Mouse (Mus musculus) spleen, embryonic (tissue): Measurements from ENCODE around the gene Clec2g.
"Not testable (repeated sequence)": the region's sequence is repeated elsewhere in the genome, so short reads cannot be mapped to it uniquely, and the experiment has no call there.

Source experiments
- CTCF ChIA-PET: fragments of 350-600 bp; sonication (Branson Sonifier 250); formaldehyde crosslinking; loops from one replicate; lab custom pipeline; 2022; lab: Charles Lee

The Clec2g gene

DNA sequence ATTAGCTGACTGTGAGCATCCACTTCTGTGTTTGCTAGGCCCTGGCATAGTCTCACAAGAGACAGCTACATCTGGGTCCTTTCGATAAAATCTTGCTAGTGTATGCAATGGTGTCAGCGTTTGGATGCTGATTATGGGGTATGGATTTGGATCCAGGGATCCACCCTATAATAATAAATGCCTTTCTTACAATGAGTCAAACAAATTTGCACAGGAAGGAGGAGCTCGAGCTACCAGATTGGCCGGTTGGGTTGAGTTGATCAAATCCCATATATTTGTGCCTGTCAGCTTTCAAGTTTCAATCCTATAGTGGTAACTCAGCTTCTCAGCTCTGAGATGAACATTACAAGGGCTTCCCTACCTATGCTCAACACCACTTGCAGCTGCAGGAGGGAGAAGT is at the start of gene Clec2g:
Gene Clec2g, plus strand, starts transcription at position 301 of the 400 bp plus-strand sequence.
- CTCF ChIA-PET = not testable (repeated sequence)

DNA sequence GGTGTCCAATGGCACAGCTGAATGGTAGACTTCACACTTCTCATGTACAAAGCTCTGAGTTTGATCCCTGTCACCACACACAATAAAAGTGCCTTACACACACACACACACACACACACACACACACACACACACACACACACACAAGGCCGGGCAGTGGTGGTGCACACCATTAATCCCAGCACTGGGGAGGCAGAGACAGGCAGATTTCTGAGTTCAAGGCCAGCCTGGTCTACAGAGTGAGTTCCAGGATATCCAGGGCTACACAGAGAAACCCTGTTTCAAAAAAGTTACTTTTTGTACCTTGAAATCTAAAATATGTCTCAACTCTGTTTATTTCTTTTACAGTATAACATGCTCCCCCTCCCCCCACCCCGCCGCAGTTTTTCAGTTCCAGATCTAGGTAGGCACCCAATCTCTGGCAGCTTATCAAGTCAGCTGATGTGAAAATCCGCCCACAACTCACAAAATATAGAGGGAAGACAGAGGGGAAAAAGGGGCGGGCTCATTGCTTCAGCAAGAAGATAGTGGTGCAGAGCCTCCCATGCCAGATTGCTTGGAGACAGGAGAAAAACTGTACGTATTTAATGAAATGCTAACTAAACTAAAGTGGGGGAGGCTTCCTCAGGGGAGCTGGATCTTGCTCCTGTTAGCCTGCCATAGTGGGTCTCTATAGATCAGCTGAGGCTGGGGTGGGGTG is 46.9 kb upstream of the Clec2g start, which contains the start of gene Clec2i:
Gene Clec2i, plus strand, starts transcription at position 498 of the 700 bp plus-strand sequence.
- CTCF ChIA-PET = interaction anchor here (0.7 kb wide), 1 partner anchor 352 kb away, joined by 3 read pairs; no protein-coding TSS in a partner anchor

DNA sequence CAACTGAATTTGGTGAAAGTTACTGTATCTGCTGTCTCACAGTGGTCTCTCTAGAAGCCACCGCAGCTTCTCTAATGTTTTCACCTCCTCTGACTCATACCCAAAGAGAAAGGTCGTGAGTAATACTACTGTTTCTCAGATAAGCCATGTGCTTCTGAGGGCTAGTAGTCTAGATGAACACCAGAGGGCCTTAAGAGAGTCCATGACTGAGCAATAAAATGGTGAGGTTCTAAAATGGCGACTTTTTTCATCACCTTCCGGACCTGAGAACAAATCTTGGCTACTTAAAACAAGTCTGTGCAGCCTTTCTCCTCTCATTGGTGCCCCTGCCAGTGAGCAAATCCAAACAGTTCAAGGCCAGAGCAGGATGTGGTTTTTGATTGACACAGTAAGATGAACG is 45.3 kb upstream of the Clec2g start:
- CTCF ChIA-PET = interaction anchor here (0.6 kb wide), 1 partner anchor 94 kb away, joined by 5 read pairs; no protein-coding TSS in a partner anchor

DNA sequence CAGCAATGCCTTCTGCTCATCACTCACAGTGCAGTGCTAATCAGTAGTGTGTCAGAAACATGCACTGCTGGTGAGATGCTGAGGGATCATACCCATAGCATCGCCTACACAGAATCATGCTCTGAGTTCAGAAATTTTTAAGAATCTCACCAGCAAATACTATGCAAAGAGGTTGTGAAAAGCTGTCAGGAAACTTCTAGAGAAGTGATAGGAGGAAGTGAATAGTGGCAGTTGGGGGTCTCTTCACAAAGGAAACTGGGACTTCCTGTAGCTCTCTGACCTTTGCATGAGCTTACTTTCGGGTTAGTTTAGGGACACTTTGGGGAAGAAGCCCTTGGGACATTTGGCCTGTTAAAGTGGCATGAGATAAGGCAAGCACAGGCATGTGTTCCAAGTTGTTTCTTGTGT is 43.2 kb upstream of the Clec2g start, which contains the start of gene BC035044:
Gene BC035044, minus strand, starts transcription at position 179 of the 408 bp plus-strand sequence.
- CTCF ChIA-PET = interaction anchor here (0.8 kb wide), 2 partner anchors 45 to 291 kb away, joined by 3 read pairs; no protein-coding TSS in a partner anchor

DNA sequence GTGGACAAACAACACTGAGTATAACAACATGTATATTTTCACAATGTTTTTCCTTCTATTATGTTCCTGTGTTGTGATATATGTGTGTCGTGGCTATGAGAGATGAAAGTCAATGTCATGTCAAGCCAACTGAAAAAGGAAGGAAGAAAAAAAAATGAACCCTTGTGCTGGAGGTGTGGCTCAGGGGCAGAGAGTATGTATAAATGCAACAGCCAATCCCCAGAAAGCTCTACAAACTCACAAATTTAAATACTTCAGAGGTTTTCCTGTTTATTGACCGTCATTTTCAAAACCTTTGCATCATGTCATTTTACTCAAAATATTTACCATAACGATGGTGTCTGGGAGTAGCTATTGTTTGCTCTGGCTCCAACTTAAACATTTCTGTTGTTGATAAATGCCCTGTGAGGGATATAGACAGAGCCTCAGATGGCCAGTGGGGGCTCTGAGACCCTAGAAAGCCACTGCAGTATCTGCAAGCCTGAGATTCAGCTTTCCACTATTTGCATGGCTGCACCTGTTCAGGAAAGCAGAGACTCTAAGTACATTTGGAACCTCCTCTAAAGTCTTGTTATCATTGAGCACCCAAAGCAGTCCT is 38.7 kb upstream of the Clec2g start:
- CTCF ChIA-PET = no interaction called here

DNA sequence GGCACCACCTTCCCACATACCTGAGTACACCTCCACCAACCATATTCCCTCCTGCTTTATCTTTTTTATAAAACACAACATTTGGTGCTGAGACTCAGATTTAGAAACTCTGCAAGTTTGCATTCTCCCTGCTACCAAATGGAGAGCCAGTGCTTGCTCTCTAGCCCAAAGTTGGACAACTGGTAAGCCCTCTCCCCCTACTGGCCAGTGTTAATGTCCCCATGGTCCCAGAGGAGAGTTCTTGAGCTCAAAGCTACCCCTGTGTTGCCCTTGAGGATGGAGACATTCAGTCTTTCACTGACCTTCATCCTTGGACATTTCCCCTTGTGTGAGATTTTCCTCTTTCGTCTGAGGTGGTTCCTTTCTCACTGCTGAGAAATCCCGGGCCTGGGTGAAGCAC is 34.1 kb upstream of the Clec2g start:
- CTCF ChIA-PET = no interaction called here

DNA sequence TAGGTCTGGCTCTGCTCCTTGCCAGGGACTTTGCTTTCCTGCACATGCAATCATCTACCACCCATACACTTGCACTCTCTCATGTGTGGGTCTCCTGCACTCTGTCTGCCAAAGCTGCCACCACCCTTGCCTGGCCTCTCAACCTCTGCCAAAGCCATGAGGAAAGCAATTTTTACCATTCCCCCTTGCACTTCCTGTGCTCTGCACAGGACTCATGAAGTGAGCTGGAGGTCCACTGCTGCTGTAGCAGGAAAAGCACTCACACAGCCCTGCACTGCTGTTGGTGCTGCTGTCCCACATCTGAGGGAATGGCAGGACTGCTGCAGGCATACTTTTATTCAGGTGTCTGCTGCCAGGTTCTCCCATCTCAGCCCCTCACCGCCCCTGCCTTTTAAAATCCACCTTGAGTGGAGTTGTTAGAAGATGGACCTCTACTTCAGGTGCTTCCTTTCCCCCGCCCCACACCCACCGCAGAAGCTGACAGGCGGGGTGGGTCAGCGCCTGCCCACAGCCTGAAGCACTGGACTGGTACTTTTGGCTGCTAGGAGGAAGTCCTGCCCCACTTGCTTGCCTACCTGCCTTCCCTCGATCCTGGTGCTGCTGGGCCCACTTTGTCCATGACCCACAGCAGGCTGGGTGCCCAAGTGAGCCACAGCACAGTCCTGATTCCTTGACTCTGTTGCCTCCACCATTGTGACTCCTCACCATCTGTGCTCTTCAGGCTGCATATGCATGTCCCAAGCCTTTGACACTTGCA is 33.2 kb upstream of the Clec2g start:
- CTCF ChIA-PET = not testable (repeated sequence)

DNA sequence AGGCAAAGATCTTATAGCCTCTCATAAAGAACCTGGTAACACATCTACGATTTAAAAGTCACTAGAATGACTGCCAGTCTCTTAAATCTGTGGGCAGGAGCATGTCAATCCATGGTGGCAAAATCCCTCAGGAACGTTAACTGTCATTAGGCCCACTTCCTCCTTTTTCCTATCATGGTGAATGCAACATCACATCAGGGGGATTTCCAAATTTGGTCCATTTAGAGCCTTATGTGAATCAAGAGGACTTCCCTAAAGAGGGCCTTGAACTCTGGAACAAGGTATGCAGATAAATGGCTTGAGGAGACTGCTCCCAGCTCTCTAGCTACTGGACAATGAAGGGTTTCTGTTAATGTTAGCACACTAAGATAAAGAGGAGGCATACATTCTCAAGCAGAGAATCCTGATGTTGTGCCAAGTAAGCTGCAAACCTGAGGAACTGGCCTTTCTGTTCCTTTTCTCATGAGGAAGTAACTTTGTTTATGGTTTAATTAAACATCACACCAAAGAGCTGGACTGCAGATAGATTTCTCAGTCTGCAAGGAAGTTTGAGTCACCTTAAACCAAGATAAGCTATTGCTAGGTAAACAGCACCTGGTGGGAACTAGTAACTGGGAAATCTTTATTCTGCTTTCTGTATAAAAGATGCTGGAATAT is 20.5 kb upstream of the Clec2g start:
- CTCF ChIA-PET = no interaction called here

DNA sequence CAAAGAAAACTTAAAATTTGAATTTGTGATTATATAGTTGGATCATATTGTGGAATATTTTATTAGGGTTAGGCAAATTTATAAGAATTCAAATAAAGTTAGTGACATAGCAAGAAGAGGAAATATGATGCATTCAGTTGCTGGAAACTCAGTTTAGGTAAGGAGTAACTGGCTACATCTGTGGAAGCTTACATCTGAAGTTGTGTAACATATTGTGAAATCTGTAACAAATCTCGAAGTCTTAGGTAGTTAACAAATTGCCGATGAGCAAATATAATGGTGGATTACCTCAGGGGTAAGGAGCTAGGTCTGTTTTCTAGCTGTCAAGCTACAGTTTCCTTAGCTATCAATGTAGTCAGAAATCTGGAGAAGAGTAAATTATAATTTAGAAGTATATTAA is 16.9 kb upstream of the Clec2g start:
- CTCF ChIA-PET = interaction anchor here (0.5 kb wide), 1 partner anchor 291 kb away, joined by 4 read pairs; no protein-coding TSS in a partner anchor

DNA sequence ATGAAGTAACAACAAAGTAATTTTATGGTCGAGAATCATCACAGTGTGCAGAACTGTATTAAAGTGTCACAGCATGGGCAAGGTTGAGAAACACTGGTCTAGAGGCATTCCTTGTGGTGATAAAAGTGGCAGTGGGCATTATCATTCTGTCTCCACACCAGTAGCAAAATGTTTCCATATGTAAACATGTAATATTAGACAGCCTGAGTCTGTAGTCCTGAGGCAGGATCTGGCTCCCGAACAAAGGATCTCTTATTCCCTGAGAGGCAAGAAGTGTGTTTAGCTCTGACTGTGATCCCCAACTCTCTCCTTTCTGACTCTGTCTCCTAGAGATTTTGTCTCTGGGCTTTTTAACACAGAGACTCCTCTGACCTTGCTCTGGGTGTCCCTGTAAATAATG is 1.1 kb upstream of the Clec2g start:
- CTCF ChIA-PET = no interaction called here

DNA sequence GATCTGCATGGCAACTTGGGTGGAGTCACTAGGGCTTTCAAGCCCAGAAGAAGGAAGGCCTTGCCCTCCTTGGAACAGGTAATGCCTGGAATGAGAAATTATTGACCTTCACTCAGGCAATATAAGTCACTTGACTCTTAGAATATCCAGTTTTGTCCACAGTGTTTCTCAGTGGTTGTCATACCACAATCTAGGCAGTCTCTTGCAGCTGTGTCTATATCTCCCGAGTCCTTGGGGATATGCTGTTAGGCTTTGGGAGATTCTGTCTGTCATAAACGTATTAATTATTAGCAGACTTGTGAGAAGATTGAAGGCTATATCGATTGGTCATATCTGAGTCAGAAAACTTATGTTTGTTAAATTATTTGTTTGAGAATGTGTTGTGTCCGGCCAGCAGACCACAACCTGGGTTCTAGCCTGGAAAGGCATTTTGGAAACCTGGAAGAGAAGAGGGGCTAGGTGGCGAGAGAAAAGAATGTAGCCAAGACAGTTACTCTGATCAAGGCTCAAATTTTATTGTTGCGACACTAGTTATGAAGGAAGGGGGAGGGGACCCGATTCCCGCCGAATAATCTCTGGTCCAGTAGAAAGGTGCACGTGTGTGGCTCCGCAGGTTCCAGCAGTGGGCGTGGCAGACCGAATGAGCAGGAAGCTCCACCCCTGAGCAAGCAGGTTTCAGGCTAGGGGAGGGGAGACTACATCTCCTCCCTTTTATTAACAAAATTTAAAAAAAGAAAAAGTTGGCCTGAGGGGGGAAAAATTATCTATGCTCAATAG is 1.9 kb downstream of the Clec2g start:
- CTCF ChIA-PET = not testable (repeated sequence)

DNA sequence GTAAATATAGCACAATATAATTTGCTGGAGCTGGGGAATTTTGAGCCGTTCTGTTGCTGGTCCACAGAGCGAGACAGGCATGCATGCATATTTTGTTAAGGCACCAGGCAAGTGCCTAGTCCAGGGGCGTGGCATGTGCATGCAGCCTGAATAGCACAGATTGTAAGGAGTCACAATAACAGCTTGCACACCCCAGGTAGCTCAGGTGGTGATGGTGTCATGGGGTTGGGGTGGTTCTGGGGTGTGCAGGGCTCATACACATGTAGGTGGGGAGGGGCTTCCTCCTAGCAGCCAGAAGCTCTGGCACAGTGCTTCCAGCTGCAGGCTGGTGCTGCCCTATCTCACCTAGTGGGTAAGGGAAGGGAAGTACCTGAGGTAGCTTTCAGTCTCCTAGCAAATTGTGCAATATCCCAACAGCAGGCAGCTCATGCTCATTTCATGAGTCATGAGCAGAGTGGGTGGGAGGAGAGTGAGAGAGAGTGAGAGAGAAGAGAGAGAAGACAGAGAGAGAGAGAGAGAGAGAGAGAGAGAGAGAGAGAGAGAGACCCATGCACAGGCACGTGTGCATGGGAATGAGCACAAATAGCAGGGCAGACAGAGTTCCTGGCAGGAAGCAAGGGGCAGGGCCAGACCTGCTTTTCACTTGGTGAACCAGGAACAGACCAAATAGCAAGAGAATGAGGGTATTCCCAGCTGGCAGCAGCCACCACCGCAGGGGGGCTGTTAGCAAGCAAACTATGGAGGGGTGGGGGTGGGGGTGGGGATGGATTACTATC is 7.7 kb downstream of the Clec2g start:
- CTCF ChIA-PET = no interaction called here

DNA sequence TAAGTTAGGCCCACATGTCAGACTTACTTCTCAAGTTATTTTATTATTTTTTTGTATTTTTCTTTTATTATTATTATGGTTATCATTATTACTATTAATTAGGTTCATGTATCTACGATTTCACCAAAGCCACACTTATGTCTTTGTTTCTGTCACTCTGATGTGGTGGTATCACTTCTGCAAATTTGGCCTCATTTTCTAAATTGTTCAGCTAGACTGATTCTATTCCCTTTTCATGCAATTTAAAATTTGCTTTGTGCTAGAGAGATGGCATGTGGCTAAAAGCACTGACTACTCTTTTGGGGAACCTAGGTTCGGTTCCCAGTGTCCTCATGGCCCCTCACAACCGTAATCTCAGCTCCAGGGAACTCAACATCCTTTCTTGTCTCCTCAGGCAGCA is 11.4 kb downstream of the Clec2g start:
- CTCF ChIA-PET = interaction anchor here (0.6 kb wide), 1 partner anchor 440 kb away, joined by 14 read pairs; the partner anchor contains the start of gene Clec12b

DNA sequence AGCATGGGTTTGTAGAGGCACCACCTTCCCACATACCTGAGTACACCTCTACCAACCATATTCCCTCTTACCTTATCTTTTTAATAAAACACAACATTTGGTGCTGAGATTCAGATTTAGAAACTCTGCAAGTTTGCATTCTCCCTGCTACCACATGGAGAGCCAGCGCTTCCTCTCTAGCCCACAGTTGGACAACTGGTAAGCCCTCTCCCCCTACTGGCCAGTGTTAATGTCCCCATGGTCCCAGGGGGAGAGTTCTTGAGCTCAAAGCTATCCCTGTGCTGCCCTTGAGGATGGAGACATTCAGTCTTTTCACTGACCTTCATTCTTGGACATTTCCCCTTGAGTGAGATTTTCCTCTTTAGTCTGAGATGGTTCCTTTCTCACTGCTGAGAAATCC is 26.9 kb downstream of the Clec2g start:
- CTCF ChIA-PET = interaction anchor here (0.6 kb wide), 1 partner anchor 551 kb away, joined by 7 read pairs; no protein-coding TSS in a partner anchor

DNA sequence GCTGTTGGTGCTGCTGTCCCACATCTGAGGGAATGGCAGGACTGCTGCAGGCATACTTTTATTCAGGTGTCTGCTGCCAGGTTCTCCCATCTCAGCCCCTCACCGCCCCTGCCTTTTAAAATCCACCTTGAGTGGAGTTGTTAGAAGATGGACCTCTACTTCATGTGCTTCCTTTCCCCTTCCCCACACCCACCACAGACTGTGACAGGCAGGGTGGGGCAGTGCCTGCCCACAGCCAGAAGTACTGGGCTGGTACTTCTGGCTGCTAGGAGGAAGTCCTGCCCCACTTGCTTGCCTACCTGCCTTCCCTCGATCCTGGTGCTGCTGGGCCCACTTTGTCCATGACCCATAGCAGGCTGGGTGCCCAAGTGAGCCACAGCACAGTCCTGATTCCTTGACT is 27.9 kb downstream of the Clec2g start:
- CTCF ChIA-PET = not testable (repeated sequence)

DNA sequence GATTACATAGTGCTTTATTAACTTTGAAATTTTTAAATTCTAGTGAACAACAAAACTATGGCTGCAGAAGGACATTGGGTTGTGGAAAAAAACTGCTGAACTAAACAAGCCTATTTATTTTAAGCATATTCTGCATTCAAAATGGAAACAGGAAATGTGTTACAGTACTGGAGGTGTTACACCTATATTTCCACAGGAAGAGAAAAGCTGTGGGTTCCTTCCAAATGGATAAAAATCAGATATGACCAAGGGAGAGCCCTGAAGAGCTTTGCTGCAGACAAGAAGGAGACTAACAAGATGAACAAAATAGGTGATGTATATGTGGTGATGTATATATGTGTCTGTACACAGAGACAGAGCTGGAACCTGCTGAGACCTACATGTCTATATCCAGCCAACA is 30.3 kb downstream of the Clec2g start:
- CTCF ChIA-PET = no interaction called here

DNA sequence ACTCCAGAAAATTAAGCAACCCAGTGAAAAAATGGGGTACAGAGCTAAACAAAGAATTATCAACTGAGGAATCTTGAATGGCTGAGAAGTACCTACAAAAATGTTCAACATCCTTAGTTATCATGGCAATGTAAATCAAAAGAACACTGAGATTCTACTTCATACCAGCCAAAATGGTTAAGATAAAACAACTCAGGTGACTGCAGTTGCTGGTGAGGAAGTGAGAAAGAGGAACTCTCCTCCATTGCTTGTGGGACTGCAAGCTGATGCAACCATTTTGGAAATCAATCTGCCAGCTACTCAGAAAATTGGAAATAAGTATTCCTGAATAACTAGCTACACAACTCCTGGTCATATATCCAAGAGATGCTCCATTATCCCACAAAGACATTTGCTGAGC is 34.3 kb downstream of the Clec2g start:
- CTCF ChIA-PET = no interaction called here

DNA sequence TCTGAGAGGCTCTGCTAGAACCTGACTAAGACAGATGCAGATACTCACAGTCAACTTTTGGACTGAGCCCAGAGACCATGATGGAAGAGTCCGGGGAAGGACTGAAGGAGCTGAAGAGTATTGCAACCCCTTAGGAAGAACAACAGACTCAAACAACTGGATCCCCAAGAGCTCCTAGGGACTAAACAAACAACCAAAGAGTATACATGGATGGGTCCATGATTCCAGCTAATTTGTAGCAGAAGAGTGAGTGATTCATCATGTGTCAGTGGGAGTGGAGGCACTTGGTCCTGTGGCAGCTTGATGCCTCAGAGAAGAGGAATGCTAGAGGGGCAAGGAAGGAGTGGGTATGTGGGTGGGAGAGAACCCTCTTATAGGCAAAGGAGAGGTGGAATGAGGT is 35.6 kb downstream of the Clec2g start:
- CTCF ChIA-PET = interaction anchor here (0.5 kb wide), 1 partner anchor 124 kb away, joined by 12 read pairs; no protein-coding TSS in a partner anchor

DNA sequence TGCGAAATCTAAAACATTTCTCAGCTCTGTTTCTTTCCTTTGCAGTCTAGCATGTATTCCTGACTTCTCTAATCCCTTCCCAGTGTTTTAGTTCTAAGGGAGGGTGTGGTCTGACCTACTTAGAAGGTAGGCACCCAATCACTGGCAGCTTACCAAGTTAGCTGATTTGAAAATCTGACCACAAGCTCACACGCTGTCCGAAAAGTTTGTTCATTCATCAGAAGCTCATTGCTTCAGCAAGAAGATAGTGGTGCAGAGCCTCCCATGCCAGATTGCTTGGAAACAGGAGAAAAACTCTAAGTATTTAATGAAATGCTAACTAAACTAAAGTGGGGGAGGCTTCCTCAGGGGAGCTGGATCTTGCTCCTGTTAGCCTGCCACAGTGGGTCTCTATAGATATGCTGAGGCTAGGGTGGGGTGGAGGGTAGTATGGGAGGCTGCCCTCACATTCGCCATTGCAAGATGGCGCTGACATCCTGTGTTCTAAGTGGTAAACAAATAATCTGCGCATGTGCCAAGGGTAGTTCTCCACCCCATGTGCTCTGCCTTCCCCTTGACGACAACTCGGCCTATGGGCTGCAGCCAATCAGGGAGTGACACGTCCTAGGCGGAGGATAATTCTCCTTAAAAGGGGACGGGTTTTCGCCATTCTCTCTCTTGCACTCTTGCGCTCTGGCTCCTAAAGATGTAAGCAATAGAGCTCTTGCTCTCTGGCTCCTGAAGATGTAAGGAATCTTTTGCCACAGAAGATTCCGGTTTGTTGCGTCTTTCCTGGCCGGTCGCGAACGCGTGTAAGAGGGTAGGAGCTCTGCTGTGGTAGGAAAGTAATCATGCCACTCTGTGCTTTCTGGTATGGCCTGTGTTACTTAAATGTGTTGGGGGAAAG is 36.6 kb downstream of the Clec2g start:
- CTCF ChIA-PET = interaction anchor here (0.6 kb wide), 1 partner anchor 239 kb away, joined by 3 read pairs; no protein-coding TSS in a partner anchor
